Comparison of ENCODE assay signal across 16 mouse cellular contexts in the genomic region with DNA sequence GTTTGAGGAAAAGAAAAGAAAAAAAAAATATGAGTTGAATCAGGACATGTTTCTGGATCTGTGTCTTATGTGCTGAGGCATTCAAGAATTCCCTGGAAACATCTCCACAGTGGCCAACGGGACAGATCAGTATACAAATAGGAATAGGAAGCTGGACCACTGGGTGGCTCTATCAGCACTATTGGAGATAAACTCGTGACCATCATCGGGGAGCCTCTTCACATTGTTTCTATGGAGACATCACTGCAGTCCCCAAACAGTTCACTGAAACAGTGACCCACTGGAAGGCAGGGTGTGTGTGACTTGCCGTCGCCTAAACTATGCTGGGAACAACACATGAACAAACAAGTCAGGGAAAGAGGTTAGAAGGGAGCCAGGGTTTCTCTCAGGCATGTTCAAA. TPM values are rescaled to one million over a fixed set of nuclear protein-coding genes. Genes with fewer than 3 reads are reported as not detected.
DNase-seq lines count a peak whose midpoint lies in the region; ATAC-seq and TF ChIP-seq lines count a peak whose summit lies in the region.
"Had no signal": no experiment of that assay in that cellular context is flagged by ENCODE, and none has a peak within 500 bp of the region (broad histone marks: within the 10 kb centered on the region; RNA-seq: fewer than 3 reads in every experiment).

No protein-coding gene starts in this region.

- WGBS in cerebellum, adult 2 months, result 49% methylated on average over 5 of the region's 5 CpGs
- 33% methylated on average over 5 of the region's 5 CpGs for WGBS in hindbrain, postnatal 0 days
- WGBS in hindbrain, embryonic 14.5 days, result 57% methylated on average over 5 of the region's 5 CpGs
- 49% methylated on average over 5 of the region's 5 CpGs for WGBS in lung, postnatal 0 days
- 36% methylated on average over 5 of the region's 5 CpGs for WGBS in lung, adult 2 months

- H3K36me3 ChIP-seq in hindbrain, postnatal 0 days (ENCODE audit: insufficient read depth, low read length), result no peaks in the 10 kb centered on the region
- no peaks in the 10 kb centered on the region for H3K36me3 ChIP-seq in hindbrain, embryonic 14.5 days (replicated peaks; ENCODE audit: control insufficient read depth, insufficient read depth)
- H3K36me3 ChIP-seq in lung, postnatal 0 days (ENCODE audit: insufficient read depth, low read length), result no peaks in the 10 kb centered on the region
- H3K36me3 ChIP-seq: hindbrain, embryonic 13.5 days had no signal

- no peaks in the 10 kb centered on the region for H3K27me3 ChIP-seq in cerebellum, adult 2 months (ENCODE audit: control insufficient read depth, insufficient read depth, low read length)
- no peaks in the 10 kb centered on the region for H3K27me3 ChIP-seq in hindbrain, postnatal 0 days (ENCODE audit: insufficient read depth, low read length)
- no peaks in the 10 kb centered on the region for H3K27me3 ChIP-seq in hindbrain, embryonic 14.5 days (ENCODE audit: control insufficient read depth, insufficient read depth, low read length)
- no peaks in the 10 kb centered on the region for H3K27me3 ChIP-seq in lung, postnatal 0 days (replicated peaks; ENCODE audit: insufficient read depth, low read length)
- H3K27me3 ChIP-seq: embryonic facial prominence, embryonic 15.5 days; forebrain, embryonic 13.5 days; hindbrain, embryonic 13.5 days; limb, embryonic 15.5 days had no signal

- TF ChIP-seq CTCF in cerebellum, adult 2 months (IDR thresholded peaks at IDR 0.05; ENCODE audit: borderline replicate concordance, insufficient read depth, low read depth, low read length), result no peak
- no peak for TF ChIP-seq CTCF in hindbrain, postnatal 0 days (IDR thresholded peaks at IDR 0.05; ENCODE audit: low read depth)
- TF ChIP-seq CTCF in lung, postnatal 0 days (IDR thresholded peaks at IDR 0.05), result no peak
- TF ChIP-seq CTCF in lung, adult 2 months (IDR thresholded peaks at IDR 0.05; ENCODE audit: insufficient read depth, low read length), result no peak

- no peak for ATAC-seq in cerebellum, adult (ENCODE audit: insufficient number of reproducible peaks, low FRiP score, low TSS enrichment)
- peak; percentile 51 for ATAC-seq in hindbrain, postnatal 0 days
- no peak for ATAC-seq in hindbrain, embryonic 14.5 days (ENCODE audit: low FRiP score)
- ATAC-seq in lung, postnatal 0 days, result peak; percentile 28; the same call in 1 of the 2 replicates
- ATAC-seq: forebrain, embryonic 13.5 days had no signal

- H3K9ac ChIP-seq in hindbrain, postnatal 0 days (replicated peaks; ENCODE audit: low read length), result no peak overlapping the region
- H3K9ac ChIP-seq in hindbrain, embryonic 14.5 days, result no peak overlapping the region
- no peak overlapping the region for H3K9ac ChIP-seq in lung, postnatal 0 days (replicated peaks; ENCODE audit: low read depth)
- H3K9ac ChIP-seq: embryonic facial prominence, embryonic 15.5 days; forebrain, embryonic 13.5 days; hindbrain, embryonic 13.5 days; limb, embryonic 15.5 days had no signal

- no peak for TF ChIP-seq EP300 in lung, postnatal 0 days (IDR thresholded peaks at IDR 0.05)

- no peaks in the 10 kb centered on the region for H3K4me1 ChIP-seq in cerebellum, adult 2 months (ENCODE audit: control insufficient read depth, insufficient read depth, low read length)
- no peaks in the 10 kb centered on the region; the same call in 1 of the 2 replicates for H3K4me1 ChIP-seq in hindbrain, postnatal 0 days (ENCODE audit: insufficient read depth, low read length)
- H3K4me1 ChIP-seq in hindbrain, embryonic 14.5 days (replicated peaks; ENCODE audit: control insufficient read depth, insufficient read depth, low read length), result 0 out of 2 replicates have a peak, but pooled peaks cover 4% of the 10 kb centered on the region
- no peaks in the 10 kb centered on the region for H3K4me1 ChIP-seq in lung, postnatal 0 days (ENCODE audit: insufficient read depth, low read depth, low read length)
- peaks cover 4% of the 10 kb centered on the region for H3K4me1 ChIP-seq in lung, adult 2 months (ENCODE audit: control insufficient read depth, insufficient read depth, low read length)

- H3K9me3 ChIP-seq in hindbrain, postnatal 0 days (ENCODE audit: low read length), result no peaks in the 10 kb centered on the region
- no peaks in the 10 kb centered on the region for H3K9me3 ChIP-seq in hindbrain, embryonic 14.5 days (ENCODE audit: control insufficient read depth, low read length)
- H3K9me3 ChIP-seq in lung, postnatal 0 days (ENCODE audit: low read length), result no peaks in the 10 kb centered on the region
- H3K9me3 ChIP-seq: embryonic facial prominence, embryonic 15.5 days; forebrain, embryonic 13.5 days; hindbrain, embryonic 13.5 days; limb, embryonic 15.5 days had no signal

- TF ChIP-seq POLR2A in cerebellum, adult 2 months (IDR thresholded peaks at IDR 0.05; ENCODE audit: borderline replicate concordance, insufficient read depth, low read length), result no peak
- TF ChIP-seq POLR2A in lung, adult 2 months (IDR thresholded peaks at IDR 0.05; ENCODE audit: borderline replicate concordance, extremely low read depth, low read depth, low read length), result no peak

- H3K27ac ChIP-seq in cerebellum, adult 2 months (ENCODE audit: insufficient read depth, low read length), result no peak overlapping the region; the same call in 1 of the 2 replicates
- no peak overlapping the region for H3K27ac ChIP-seq in hindbrain, postnatal 0 days
- no peak overlapping the region for H3K27ac ChIP-seq in hindbrain, embryonic 14.5 days
- no peak overlapping the region for H3K27ac ChIP-seq in lung, postnatal 0 days (ENCODE audit: low read length)
- H3K27ac ChIP-seq: embryonic facial prominence, embryonic 15.5 days; forebrain, embryonic 13.5 days; hindbrain, embryonic 13.5 days; kidney, postnatal 0 days; limb, embryonic 15.5 days; macrophage had no signal

- no peak overlapping the region for H3K4me2 ChIP-seq in hindbrain, postnatal 0 days (ENCODE audit: low read depth, low read length)
- no peak overlapping the region for H3K4me2 ChIP-seq in hindbrain, embryonic 14.5 days (replicated peaks)
- H3K4me2 ChIP-seq in lung, postnatal 0 days (replicated peaks; ENCODE audit: low read depth, low read length), result no peak overlapping the region
- H3K4me2 ChIP-seq: embryonic facial prominence, embryonic 15.5 days; forebrain, embryonic 13.5 days; hindbrain, embryonic 13.5 days; limb, embryonic 15.5 days had no signal

- H3K4me3 ChIP-seq in cerebellum, adult 2 months (replicated peaks; ENCODE audit: insufficient read depth, low read depth, low read length), result no peak overlapping the region
- H3K4me3 ChIP-seq in hindbrain, postnatal 0 days (ENCODE audit: low read length), result no peak overlapping the region
- H3K4me3 ChIP-seq in hindbrain, embryonic 14.5 days (replicated peaks; ENCODE audit: low read length), result no peak overlapping the region
- no peak overlapping the region for H3K4me3 ChIP-seq in lung, postnatal 0 days (ENCODE audit: low read depth, low read length)
- no peak overlapping the region for H3K4me3 ChIP-seq in lung, adult 2 months (replicated peaks; ENCODE audit: extremely low read depth, low read depth, low read length)
- H3K4me3 ChIP-seq: embryonic facial prominence, embryonic 15.5 days; forebrain, embryonic 13.5 days; hindbrain, embryonic 13.5 days; limb, embryonic 15.5 days had no signal

- DNase-seq in cerebellum, adult 2 months, result peak; percentile 10 to 29
- DNase-seq in hindbrain, postnatal 0 days (ENCODE audit: low spot score), result peak; percentile 23
- DNase-seq in hindbrain, embryonic 14.5 days (ENCODE audit: low spot score), result no peak
- DNase-seq in lung, postnatal 0 days (ENCODE audit: low spot score), result peak; percentile 34
- no peak for DNase-seq in lung, adult 2 months
- peak; percentile 37 for DNase-seq in retina, embryonic 14.5 days (ENCODE audit: low spot score)
- DNase-seq in adrenal gland, adult 18-20 months (ENCODE audit: low spot score in 2 of 2), result no peak
- DNase-seq: right cerebral cortex, postnatal 14 days had no signal

RNA-seq across cellular contexts. Expression of a gene that starts 4.9 kb away (rescaled TPM):
- polyA plus RNA-seq in cerebellum, adult 2 months (2012; rRNA removed), result 16.0 and 16.9 TPM in 2 replicates
- 3.0 and 3.2 TPM in 2 replicates for total RNA-seq in hindbrain, postnatal 0 days (2014; rRNA removed)
- polyA plus RNA-seq in hindbrain, postnatal 0 days (2015; fragmentation: Nextera tagmentation; extraction: Ambion mirVana), result 5.8 TPM in 2 replicates
- 2.5 and 3.2 TPM in 2 replicates for polyA plus RNA-seq in hindbrain, embryonic 14.5 days (2014; fragmentation: Nextera tagmentation; extraction: Ambion mirVana)
- polyA plus RNA-seq in lung, postnatal 0 days (2015; fragmentation: Nextera tagmentation; extraction: Ambion mirVana), result 1.6 and 1.9 TPM in 2 replicates
- 0.26 and 0.47 TPM in 2 replicates for polyA plus RNA-seq in lung, adult 2 months (2012; rRNA removed)
- 1 to 10 TPM; 1.7 to 2.3 TPM for total RNA-seq in adrenal gland, adult 18-20 months (2021)
- total RNA-seq: common myeloid progenitor, adult 5-6 weeks had no signal
- polyA plus RNA-seq: macrophage had no signal

RNA-seq across cellular contexts. Expression of a gene that starts 29.9 kb away (rescaled TPM):
- 33.7 and 36.9 TPM in 2 replicates for polyA plus RNA-seq in cerebellum, adult 2 months (2012; rRNA removed)
- total RNA-seq in hindbrain, postnatal 0 days (2014; rRNA removed), result 17.5 and 26.9 TPM in 2 replicates
- polyA plus RNA-seq in hindbrain, postnatal 0 days (2015; fragmentation: Nextera tagmentation; extraction: Ambion mirVana), result 15.2 and 17.1 TPM in 2 replicates
- polyA plus RNA-seq in hindbrain, embryonic 14.5 days (2014; fragmentation: Nextera tagmentation; extraction: Ambion mirVana), result 25.5 and 32.4 TPM in 2 replicates
- 14.4 and 17.5 TPM in 2 replicates for polyA plus RNA-seq in lung, postnatal 0 days (2015; fragmentation: Nextera tagmentation; extraction: Ambion mirVana)
- polyA plus RNA-seq in lung, adult 2 months (2012; rRNA removed), result 1.5 and 2.1 TPM in 2 replicates
- total RNA-seq in adrenal gland, adult 18-20 months (2021), result 10 to 100 TPM; 29.1 to 34.4 TPM

Comparison
In these comparisons a context has a peak if more than half of its experiments do, and no peak if none do; other contexts are left out.
1. DNase-seq: peak in cerebellum, adult 2 months (2 of 2), hindbrain, postnatal 0 days (single experiment), lung, postnatal 0 days (single experiment) and retina, embryonic 14.5 days (single experiment); none in hindbrain, embryonic 14.5 days (single experiment), lung, adult 2 months (single experiment) and adrenal gland, adult 18-20 months (0 of 2).
2. ATAC-seq: peak in hindbrain, postnatal 0 days (single experiment) and lung, postnatal 0 days (single experiment); none in cerebellum, adult (single experiment) and hindbrain, embryonic 14.5 days (single experiment).